Mouse (Mus musculus) liver, adult 2 months (tissue): Measurements from ENCODE around the gene Iqcn.

Experiments used
- CTCF ChIP-seq: fragments of 200-500 bp; IDR thresholded peaks from 2 replicates; pipeline ENCODE4 v1.5.1; 2011; ENCODE audit warnings: low read depth, low read length, control low read depth
- POLR2A ChIP-seq: fragments of 200-500 bp; IDR thresholded peaks from 2 replicates; pipeline ENCODE4 v1.6.1; 2011; ENCODE audit warnings: low read length, control low read depth; ENCODE audit not compliant: insufficient read depth; ENCODE audit errors: extremely low read depth

DNA sequence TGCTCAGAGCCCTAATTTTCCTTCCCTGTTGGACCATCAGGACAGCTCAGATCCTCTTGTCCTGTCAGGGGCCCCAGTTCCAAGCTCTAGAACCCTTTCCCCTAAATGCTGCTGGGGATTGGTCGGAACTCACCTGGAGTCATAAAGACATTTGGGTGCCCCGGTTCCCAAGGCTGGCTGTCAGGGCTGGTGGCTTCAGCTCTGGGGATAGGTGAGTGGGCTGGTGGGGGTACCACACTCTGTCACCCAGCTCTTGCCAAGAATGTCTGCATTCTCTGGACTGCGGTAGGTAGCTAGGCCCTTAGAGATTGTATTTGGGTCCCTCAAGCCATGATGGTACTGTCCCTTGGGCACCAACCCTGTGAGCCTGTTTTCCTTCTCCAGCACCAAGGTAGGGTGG is at the start of gene Iqcn:
- TF ChIP-seq CTCF (no peak), POLR2A (no peak)
